Mouse (Mus musculus) heart, postnatal 0 days (tissue): ENCODE results near the gene Ccdc42.

Source experiments
- CTCF ChIP-seq: IDR thresholded peaks from 2 replicates; pipeline ENCODE4 v1.5.1; 2016; ENCODE audit warnings: antibody characterized with exemption, control low read depth, low read depth
- EP300 ChIP-seq: IDR thresholded peaks from 2 replicates; pipeline ENCODE4 v1.6.1; 2016; ENCODE audit warnings: antibody characterized with exemption, low read depth

DNA sequence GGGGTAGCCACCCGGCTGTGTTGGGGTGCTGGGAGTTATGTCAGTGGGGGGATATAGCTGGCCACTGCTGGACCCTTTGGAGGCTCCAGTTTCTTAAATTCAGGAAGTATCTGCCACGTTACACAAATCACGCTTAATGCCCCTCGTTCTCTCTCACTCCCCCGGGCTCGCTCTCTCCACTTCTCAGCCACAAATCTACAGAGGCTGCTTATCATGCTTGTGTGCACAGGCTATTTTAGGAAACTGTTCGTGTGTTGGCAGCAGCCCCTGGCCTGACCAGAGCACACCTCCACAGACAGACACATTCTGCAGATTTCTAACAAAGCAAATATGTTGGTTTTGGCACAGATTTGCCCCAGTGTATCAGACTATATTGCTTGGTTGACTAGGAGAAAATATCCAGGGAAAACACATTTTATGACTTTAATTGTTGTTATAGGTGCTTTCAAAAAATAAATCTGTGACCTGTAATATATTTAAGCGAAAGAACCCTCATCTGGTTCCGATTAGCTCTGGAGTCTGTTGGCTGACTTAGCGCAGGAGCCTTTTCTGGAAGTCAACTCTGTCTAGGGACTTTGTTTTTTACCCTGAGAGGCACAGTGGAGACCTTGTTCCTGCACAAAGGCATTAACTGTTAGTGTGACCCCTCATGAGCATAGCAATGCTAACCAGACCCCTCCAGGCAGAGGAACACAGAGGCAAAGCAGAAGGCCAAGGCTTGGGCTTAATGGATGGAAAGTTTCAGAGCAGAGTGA is 51.2 kb downstream of the Ccdc42 start:
- no peak for TF ChIP-seq CTCF
- peak; percentile 45; the same call in 1 of the 2 replicates for TF ChIP-seq EP300
